Mouse (Mus musculus): ENCODE results near the gene Pdlim4.

DNA sequence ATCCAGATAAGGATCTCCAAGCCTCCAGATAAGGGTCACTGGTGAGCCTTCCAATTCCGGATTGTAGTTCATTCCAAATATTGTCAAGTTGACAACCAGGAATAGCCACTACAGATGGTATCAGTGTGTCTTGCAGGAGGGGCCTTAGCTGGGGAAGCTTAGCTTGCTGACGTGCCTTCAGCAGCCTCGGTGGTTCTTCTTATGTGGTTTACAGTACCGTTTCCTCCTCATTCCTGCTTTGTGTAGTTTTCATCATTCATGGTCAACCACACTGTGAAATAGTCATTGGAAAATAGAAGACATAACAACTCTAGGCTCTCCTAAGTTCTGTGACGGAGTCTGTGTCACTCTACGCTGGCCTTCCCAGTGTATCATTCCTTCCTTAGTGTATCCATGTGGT is 36.2 kb upstream of the Pdlim4 start:
- TF ChIP-seq POLR2A (IDR thresholded peaks at IDR 0.05; ENCODE audit: borderline replicate concordance, low read depth, low read length) (no peak), CTCF (IDR thresholded peaks at IDR 0.05; ENCODE audit: low read depth, low read length) (no peak)

All from bone marrow macrophage, adult 2 months (primary cell).